Mouse (Mus musculus): ENCODE results near the gene Cc2d1b.

DNA sequence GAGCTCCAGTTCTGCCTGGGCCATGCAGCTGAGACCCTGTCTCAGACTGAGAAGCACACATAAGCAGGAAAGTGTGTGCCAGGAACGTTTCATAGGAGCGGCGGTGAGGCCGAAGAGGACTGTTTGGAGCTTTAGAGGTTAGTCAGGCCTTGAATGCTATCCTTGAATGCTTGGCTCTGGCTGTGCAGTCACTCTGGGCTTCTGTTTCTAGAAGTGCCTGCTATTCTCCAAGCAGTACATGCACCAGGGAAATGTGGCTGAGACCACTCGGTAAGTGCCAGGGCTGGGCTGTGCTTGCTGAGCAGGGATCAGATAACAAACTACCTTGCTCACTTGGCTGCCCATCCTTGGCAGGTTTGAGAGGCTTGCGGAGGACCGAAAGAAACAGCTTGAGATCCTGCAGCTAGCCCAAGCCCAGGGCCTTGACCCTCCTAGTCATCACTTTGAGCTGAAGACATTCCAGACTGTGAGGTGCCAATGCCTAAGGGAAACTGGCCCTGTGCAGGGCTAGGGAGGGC, 9.7 kb downstream of the Cc2d1b start:
- TF ChIP-seq POLR2A (IDR thresholded peaks at IDR 0.05; ENCODE audit: insufficient read depth, low read length) (no peak), CTCF (IDR thresholded peaks at IDR 0.05; ENCODE audit: low read depth, low read length) (no peak)

Data from ES-Bruce4 (cell line).